In the genomic region with DNA sequence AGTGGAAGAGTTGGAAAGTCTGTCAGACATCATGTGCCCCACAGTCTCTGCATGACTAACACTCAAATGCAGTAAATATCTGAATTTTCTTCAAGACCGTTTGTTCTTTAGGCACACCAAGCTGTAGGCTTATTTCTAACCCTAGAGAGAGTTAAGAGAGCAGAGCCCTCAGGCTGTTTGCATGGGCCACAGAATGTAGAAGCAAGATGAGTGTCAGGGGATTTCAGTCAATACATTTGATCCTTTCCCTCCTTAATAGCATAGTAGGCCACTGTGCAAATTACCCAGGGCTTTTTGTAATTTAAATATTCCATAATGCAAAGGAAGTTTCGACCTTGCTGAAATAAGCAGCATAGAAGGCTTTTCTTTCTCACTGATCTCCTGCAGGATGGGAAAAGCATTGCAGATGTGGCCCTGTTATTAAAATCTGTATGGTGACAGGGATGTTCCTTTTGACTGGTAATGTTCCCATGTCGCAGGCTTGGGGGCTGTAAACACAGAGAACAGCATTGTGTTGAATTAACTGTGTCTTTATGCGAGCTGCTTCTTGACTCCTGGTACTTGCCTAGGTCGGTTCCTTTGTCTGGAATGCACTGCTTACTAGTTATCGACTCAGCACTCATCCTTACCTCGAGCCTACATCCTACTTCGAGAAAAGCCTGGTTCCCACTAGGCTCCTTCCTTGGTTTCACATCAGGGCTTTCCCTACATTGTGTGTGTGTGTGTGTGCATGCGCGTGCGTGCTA, we compare ENCODE assay signal across 31 mouse cellular contexts. TPM values are rescaled to one million over a fixed set of nuclear protein-coding genes. Genes with fewer than 3 reads are reported as not detected.
DNase-seq lines count a peak whose midpoint lies in the region; ATAC-seq and TF ChIP-seq lines count a peak whose summit lies in the region.
"Had no signal": no experiment of that assay in that cellular context is flagged by ENCODE, and none has a peak within 500 bp of the region (broad histone marks: within the 10 kb centered on the region; RNA-seq: fewer than 3 reads in every experiment).

No protein-coding gene starts in this region.

- no peak for TF ChIP-seq POLR2A in heart, adult 2 months (IDR thresholded peaks at IDR 0.05; ENCODE audit: insufficient read depth, low read depth, low read length)

- H3K4me2 ChIP-seq in hindbrain, embryonic 14.5 days (replicated peaks): no peak overlapping the region
- H3K4me2 ChIP-seq in hindbrain, embryonic 11.5 days (replicated peaks; ENCODE audit: low read depth, low read length): no peak overlapping the region
- H3K4me2 ChIP-seq in embryonic facial prominence, embryonic 13.5 days: no peak overlapping the region
- H3K4me2 ChIP-seq in hindbrain, postnatal 0 days (ENCODE audit: low read depth, low read length): no peak overlapping the region
- H3K4me2 ChIP-seq in midbrain, embryonic 14.5 days (ENCODE audit: low read length): no peak overlapping the region
- H3K4me2 ChIP-seq: forebrain, embryonic 13.5 days; heart, embryonic 11.5 days; liver, embryonic 13.5 days; stomach, embryonic 15.5 days had no signal

- H3K9ac ChIP-seq in hindbrain, embryonic 14.5 days: no peak overlapping the region
- no peak overlapping the region for H3K9ac ChIP-seq in hindbrain, embryonic 11.5 days (ENCODE audit: low read depth, low read length)
- 0 out of 2 replicates have a peak overlapping the region, but pooled peaks have one; percentile 17 for H3K9ac ChIP-seq in embryonic facial prominence, embryonic 13.5 days
- no peak overlapping the region for H3K9ac ChIP-seq in hindbrain, postnatal 0 days (replicated peaks; ENCODE audit: low read length)
- H3K9ac ChIP-seq in midbrain, embryonic 14.5 days (replicated peaks; ENCODE audit: low read length): 0 out of 2 replicates have a peak overlapping the region, but pooled peaks have one; percentile 9
- H3K9ac ChIP-seq in heart, adult 2 months (ENCODE audit: low read depth, low read length): no peak overlapping the region
- H3K9ac ChIP-seq: forebrain, embryonic 13.5 days; liver, embryonic 13.5 days; stomach, embryonic 15.5 days had no signal

- no peaks in the 10 kb centered on the region for H3K4me1 ChIP-seq in hindbrain, embryonic 14.5 days (replicated peaks; ENCODE audit: control insufficient read depth, insufficient read depth, low read length)
- H3K4me1 ChIP-seq in hindbrain, embryonic 11.5 days (replicated peaks; ENCODE audit: control insufficient read depth, insufficient read depth, low read length): no peaks in the 10 kb centered on the region
- H3K4me1 ChIP-seq in embryonic facial prominence, embryonic 13.5 days: peaks cover 41% of the 10 kb centered on the region
- H3K4me1 ChIP-seq in hindbrain, postnatal 0 days (ENCODE audit: insufficient read depth, low read length): no peaks in the 10 kb centered on the region
- H3K4me1 ChIP-seq in midbrain, embryonic 14.5 days (ENCODE audit: control insufficient read depth, insufficient read depth, low read length): no peaks in the 10 kb centered on the region
- no peaks in the 10 kb centered on the region for H3K4me1 ChIP-seq in heart, adult 2 months (ENCODE audit: control insufficient read depth, insufficient read depth, low read length)
- H3K4me1 ChIP-seq: stomach, embryonic 15.5 days had no signal

- intact Hi-C loops in heart, adult 2 months (cut with DNase I): no loop called here

- no peak for DNase-seq in hindbrain, embryonic 14.5 days (ENCODE audit: low spot score)
- DNase-seq in hindbrain, embryonic 11.5 days (ENCODE audit: low spot score): no peak
- no peak for DNase-seq in hindbrain, postnatal 0 days (ENCODE audit: low spot score)
- DNase-seq in midbrain, embryonic 14.5 days: peak; percentile 50
- no peak for DNase-seq in embryo, embryonic 10.5 days (ENCODE audit: low spot score)
- no peak for DNase-seq in natural killer cell, adult 2 months (ENCODE audit: low spot score in 2 of 2)
- no peak for DNase-seq in heart, adult 2 months
- DNase-seq: adrenal gland, adult 2 months; adrenal gland, postnatal 36 days; B cell, adult 2 months; cerebellum, adult 2 months; cerebellum, postnatal 14 days; gastrocnemius, postnatal 14 days; heart, adult 11 months; heart, postnatal 36 days; kidney, adult 9 months; kidney, postnatal 14 days; left cerebral cortex, postnatal 4 days; liver, embryonic 13.5 days; lung, adult 18-20 months; right cerebral cortex, postnatal 14 days had no signal

- H3K27ac ChIP-seq in hindbrain, embryonic 14.5 days: peak overlapping the region; percentile 32; the same call in 1 of the 2 replicates
- no peak overlapping the region for H3K27ac ChIP-seq in hindbrain, embryonic 11.5 days (ENCODE audit: low read depth, low read length)
- H3K27ac ChIP-seq in embryonic facial prominence, embryonic 13.5 days: peak overlapping the region; percentile 57
- H3K27ac ChIP-seq in hindbrain, postnatal 0 days: no peak overlapping the region
- peak overlapping the region; percentile 61 for H3K27ac ChIP-seq in midbrain, embryonic 14.5 days (replicated peaks; ENCODE audit: low read depth, low read length)
- H3K27ac ChIP-seq in heart, adult 2 months: no peak overlapping the region
- H3K27ac ChIP-seq: forebrain, embryonic 13.5 days; liver, embryonic 13.5 days; macrophage; stomach, embryonic 15.5 days had no signal

- peaks cover 35% of the 10 kb centered on the region for H3K36me3 ChIP-seq in hindbrain, embryonic 14.5 days (replicated peaks; ENCODE audit: control insufficient read depth, insufficient read depth)
- H3K36me3 ChIP-seq in hindbrain, embryonic 11.5 days (ENCODE audit: control insufficient read depth, insufficient read depth, low read length): peaks cover 3% of the 10 kb centered on the region; the same call in 1 of the 2 replicates
- peaks cover 26% of the 10 kb centered on the region for H3K36me3 ChIP-seq in embryonic facial prominence, embryonic 13.5 days
- H3K36me3 ChIP-seq in hindbrain, postnatal 0 days (ENCODE audit: insufficient read depth, low read length): peaks cover 23% of the 10 kb centered on the region
- H3K36me3 ChIP-seq in midbrain, embryonic 14.5 days (ENCODE audit: control insufficient read depth, insufficient read depth, low read length): peaks cover 35% of the 10 kb centered on the region
- H3K36me3 ChIP-seq in heart, adult 2 months (ENCODE audit: control insufficient read depth, insufficient read depth, low read length): peaks cover 6% of the 10 kb centered on the region

- H3K27me3 ChIP-seq in hindbrain, embryonic 14.5 days (ENCODE audit: control insufficient read depth, insufficient read depth, low read length): no peaks in the 10 kb centered on the region
- no peaks in the 10 kb centered on the region for H3K27me3 ChIP-seq in hindbrain, embryonic 11.5 days (ENCODE audit: control insufficient read depth, insufficient read depth, low read length)
- no peaks in the 10 kb centered on the region for H3K27me3 ChIP-seq in embryonic facial prominence, embryonic 13.5 days
- H3K27me3 ChIP-seq in hindbrain, postnatal 0 days (ENCODE audit: insufficient read depth, low read length): no peaks in the 10 kb centered on the region
- no peaks in the 10 kb centered on the region for H3K27me3 ChIP-seq in midbrain, embryonic 14.5 days (ENCODE audit: control insufficient read depth, insufficient read depth, low read length)
- H3K27me3 ChIP-seq in heart, adult 2 months (ENCODE audit: control insufficient read depth, insufficient read depth, low read length): 0 out of 2 replicates have a peak, but pooled peaks cover 2% of the 10 kb centered on the region
- H3K27me3 ChIP-seq: CH12.LX; forebrain, embryonic 13.5 days; liver, embryonic 13.5 days; stomach, embryonic 15.5 days had no signal

- no peak for TF ChIP-seq EP300 in heart, adult 2 months (IDR thresholded peaks at IDR 0.05; ENCODE audit: insufficient read depth, low read depth, low read length)

- H3K9me3 ChIP-seq in hindbrain, embryonic 14.5 days (ENCODE audit: control insufficient read depth, low read length): no peaks in the 10 kb centered on the region
- H3K9me3 ChIP-seq in hindbrain, embryonic 11.5 days (ENCODE audit: control insufficient read depth, low read length): no peaks in the 10 kb centered on the region
- no peaks in the 10 kb centered on the region for H3K9me3 ChIP-seq in embryonic facial prominence, embryonic 13.5 days
- no peaks in the 10 kb centered on the region for H3K9me3 ChIP-seq in hindbrain, postnatal 0 days (ENCODE audit: low read length)
- no peaks in the 10 kb centered on the region for H3K9me3 ChIP-seq in midbrain, embryonic 14.5 days (ENCODE audit: control insufficient read depth, low read length)
- H3K9me3 ChIP-seq: forebrain, embryonic 13.5 days; liver, embryonic 13.5 days; stomach, embryonic 15.5 days had no signal

- TF ChIP-seq CTCF in hindbrain, postnatal 0 days (IDR thresholded peaks at IDR 0.05; ENCODE audit: low read depth): peak; percentile 20; the same call in 1 of the 2 replicates
- TF ChIP-seq CTCF in heart, adult 2 months (IDR thresholded peaks at IDR 0.05): no peak

- H3K79me2 ChIP-seq in heart, adult 2 months (replicated peaks; ENCODE audit: control insufficient read depth, insufficient read depth, low read length): no peaks in the 10 kb centered on the region

- ATAC-seq in hindbrain, embryonic 14.5 days (ENCODE audit: low FRiP score): no peak
- ATAC-seq in hindbrain, embryonic 11.5 days (ENCODE audit: low FRiP score): no peak
- no peak for ATAC-seq in embryonic facial prominence, embryonic 13.5 days (ENCODE audit: insufficient number of reproducible peaks, insufficient read depth, low FRiP score, low TSS enrichment, low read depth)
- ATAC-seq in hindbrain, postnatal 0 days: no peak
- no peak for ATAC-seq in midbrain, embryonic 14.5 days (ENCODE audit: low FRiP score, low TSS enrichment)
- ATAC-seq: activated CD4-positive, CD25-positive, alpha-beta regulatory T cell, adult 4 months; forebrain, embryonic 13.5 days; intestine, postnatal 0 days; lung, postnatal 0 days had no signal

- H3K4me3 ChIP-seq in hindbrain, embryonic 14.5 days (replicated peaks; ENCODE audit: low read length): no peak overlapping the region
- no peak overlapping the region for H3K4me3 ChIP-seq in hindbrain, embryonic 11.5 days (ENCODE audit: low read depth, low read length)
- H3K4me3 ChIP-seq in embryonic facial prominence, embryonic 13.5 days: no peak overlapping the region
- no peak overlapping the region for H3K4me3 ChIP-seq in hindbrain, postnatal 0 days (ENCODE audit: low read length)
- H3K4me3 ChIP-seq in midbrain, embryonic 14.5 days (replicated peaks; ENCODE audit: low read depth, low read length): no peak overlapping the region
- no peak overlapping the region for H3K4me3 ChIP-seq in heart, adult 2 months
- H3K4me3 ChIP-seq: erythroblast, embryonic 14.5 days; forebrain, embryonic 13.5 days; liver, embryonic 13.5 days; stomach, embryonic 15.5 days had no signal

- WGBS in hindbrain, embryonic 14.5 days: 76% methylated on average over 11 of the region's 11 CpGs
- WGBS in hindbrain, embryonic 11.5 days: 80% methylated on average over 11 of the region's 11 CpGs
- WGBS in embryonic facial prominence, embryonic 13.5 days: 55% methylated on average over 11 of the region's 11 CpGs
- WGBS in hindbrain, postnatal 0 days: 76% methylated on average over 11 of the region's 11 CpGs
- 65% methylated on average over 11 of the region's 11 CpGs for WGBS in midbrain, embryonic 14.5 days
- WGBS in heart, adult 2 months: 76% methylated on average over 11 of the region's 11 CpGs

RNA-seq across cellular contexts. Expression of a gene that starts 7.3 kb away (rescaled TPM):
- polyA plus RNA-seq in hindbrain, embryonic 14.5 days (2014; fragmentation: Nextera tagmentation; extraction: Ambion mirVana): 544 and 662 TPM in 2 replicates
- polyA plus RNA-seq in hindbrain, embryonic 11.5 days (2014; fragmentation: Nextera tagmentation; extraction: Ambion mirVana): 669 and 690 TPM in 2 replicates
- 960 and 1,059 TPM in 2 replicates for polyA plus RNA-seq in embryonic facial prominence, embryonic 13.5 days (2015; fragmentation: Nextera tagmentation; extraction: Ambion mirVana)
- total RNA-seq in hindbrain, postnatal 0 days (2014; rRNA removed): 572 and 622 TPM in 2 replicates
- polyA plus RNA-seq in hindbrain, postnatal 0 days (2015; fragmentation: Nextera tagmentation; extraction: Ambion mirVana): 543 and 545 TPM in 2 replicates
- polyA plus RNA-seq in midbrain, embryonic 14.5 days (2014; fragmentation: Nextera tagmentation; extraction: Ambion mirVana): 612 and 730 TPM in 2 replicates
- 100 to 1,000 TPM; 343 to 379 TPM for total RNA-seq in heart, adult 2 months (2021)
- polyA plus RNA-seq in heart, adult 2 months (2012; rRNA removed): 757 and 809 TPM in 2 replicates

RNA-seq across cellular contexts. Expression of a gene that starts 13.7 kb away (rescaled TPM):
- polyA plus RNA-seq in hindbrain, embryonic 14.5 days (2014; fragmentation: Nextera tagmentation; extraction: Ambion mirVana): 221 and 231 TPM in 2 replicates
- polyA plus RNA-seq in hindbrain, embryonic 11.5 days (2014; fragmentation: Nextera tagmentation; extraction: Ambion mirVana): 327 and 331 TPM in 2 replicates
- 407 and 439 TPM in 2 replicates for polyA plus RNA-seq in embryonic facial prominence, embryonic 13.5 days (2015; fragmentation: Nextera tagmentation; extraction: Ambion mirVana)
- 96.4 and 102 TPM in 2 replicates for total RNA-seq in hindbrain, postnatal 0 days (2014; rRNA removed)
- polyA plus RNA-seq in hindbrain, postnatal 0 days (2015; fragmentation: Nextera tagmentation; extraction: Ambion mirVana): 182 and 185 TPM in 2 replicates
- polyA plus RNA-seq in midbrain, embryonic 14.5 days (2014; fragmentation: Nextera tagmentation; extraction: Ambion mirVana): 223 and 240 TPM in 2 replicates
- total RNA-seq in heart, adult 2 months (2021): 10 to 100 TPM; 46.7 to 50.9 TPM
- 32.8 and 61.5 TPM in 2 replicates for polyA plus RNA-seq in heart, adult 2 months (2012; rRNA removed)

Comparison
In these comparisons a context has a peak if more than half of its experiments do, and no peak if none do; other contexts are left out.
1. H3K27ac ChIP-seq: peak in hindbrain, embryonic 14.5 days (single experiment), embryonic facial prominence, embryonic 13.5 days (single experiment) and midbrain, embryonic 14.5 days (single experiment); none in hindbrain, embryonic 11.5 days (single experiment), hindbrain, postnatal 0 days (single experiment) and heart, adult 2 months (single experiment).
2. H3K9ac ChIP-seq: peak in embryonic facial prominence, embryonic 13.5 days (single experiment) and midbrain, embryonic 14.5 days (single experiment); none in hindbrain, embryonic 14.5 days (single experiment), hindbrain, embryonic 11.5 days (single experiment), hindbrain, postnatal 0 days (single experiment) and heart, adult 2 months (single experiment).